Mouse (Mus musculus) left cerebral cortex, adult 18-20 months (tissue): ENCODE results near the gene Cadm1. TPM values are rescaled to one million over a fixed set of nuclear protein-coding genes. Genes with fewer than 3 reads are reported as not detected.

ENCODE experiments used
- DNase-seq, 2 experiments: peaks; one replicate each; pipeline ENCODE4 v3.0.0; 2021 to 2022; ENCODE audit warnings: low spot score in 2 of 2, mixed read lengths in 1 of 2
- total RNA-seq, 2 experiments: library from RNA; stranded (reverse); gene quantifications; 2 replicates each; pipeline ENCODE4 v1.2.3; 2021

Cadm1 gene
- total RNA-seq, 2 experiments from 2014 or later, result 232 to 241 TPM

DNA sequence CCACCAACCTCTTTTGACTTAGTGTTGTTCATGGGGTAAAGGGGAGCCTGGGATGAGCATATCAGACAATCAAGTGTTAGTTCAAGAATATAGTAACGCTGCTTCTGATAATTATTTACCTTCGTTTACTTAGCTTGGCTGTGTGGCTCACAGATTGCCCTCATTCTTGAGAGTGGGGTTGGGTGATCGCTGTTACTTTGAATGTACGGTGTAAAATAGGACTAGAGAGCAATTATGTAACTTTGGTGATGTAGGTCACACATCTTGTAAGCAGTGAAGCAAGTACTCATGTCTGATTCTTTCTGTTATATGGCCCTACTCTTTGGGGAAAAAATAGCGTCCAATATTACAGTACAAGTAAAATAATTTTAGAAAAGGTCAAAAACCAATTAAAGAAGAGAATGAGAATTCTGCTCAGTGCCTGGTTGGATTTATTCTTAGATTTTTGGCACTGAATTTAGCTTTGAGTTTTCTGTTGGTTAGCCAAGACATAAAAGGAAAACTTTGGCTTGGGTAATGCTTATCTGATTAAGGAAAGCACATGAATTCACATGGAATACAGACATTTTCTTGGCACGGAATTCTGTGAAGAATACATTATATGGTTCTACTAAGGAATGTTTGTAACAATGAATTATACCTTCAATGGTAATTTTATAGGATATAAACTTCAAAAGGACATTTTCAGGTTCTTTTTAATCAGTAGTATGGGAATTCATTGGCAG is 129.6 kb downstream of the Cadm1 start:
- DNase-seq, result no peak

DNA sequence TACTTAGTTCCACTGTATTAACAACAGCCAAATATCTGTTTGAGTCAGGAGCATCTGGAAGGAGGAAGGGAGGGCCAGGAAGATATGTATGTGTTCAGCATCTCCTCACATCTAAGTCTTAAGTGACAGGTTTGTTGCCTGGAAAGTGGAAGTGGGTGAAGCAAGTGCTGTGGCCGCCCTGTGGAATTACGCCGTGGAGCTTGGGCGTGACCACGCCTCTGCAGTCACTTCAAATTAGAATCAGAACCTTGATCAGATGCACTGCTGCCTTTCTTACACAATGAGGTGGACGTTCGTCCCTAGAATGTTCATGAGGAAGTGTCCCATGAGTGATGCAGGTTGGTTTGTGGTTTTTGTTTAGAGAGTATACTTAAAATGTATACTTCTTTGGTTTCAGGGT is 131.6 kb downstream of the Cadm1 start:
- DNase-seq, result no peak

DNA sequence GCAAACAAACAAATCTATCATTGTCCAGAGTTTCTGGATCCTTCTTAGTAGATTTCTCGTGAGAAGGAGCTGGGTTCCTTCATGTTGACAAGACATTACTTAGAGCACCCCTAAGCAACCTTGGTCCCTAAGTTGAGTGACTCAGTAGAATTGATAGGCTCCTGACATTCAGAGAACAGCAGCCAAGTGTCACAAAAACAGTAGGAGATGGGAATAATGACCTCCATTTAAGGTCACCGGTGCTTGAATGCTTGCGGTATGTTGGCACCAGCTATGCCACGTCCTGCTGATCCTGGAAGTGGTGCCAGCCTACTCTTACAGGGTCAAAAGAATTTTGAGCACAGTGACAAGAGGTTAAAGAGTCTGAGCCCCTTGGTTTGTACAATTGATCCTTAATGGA is 139.2 kb downstream of the Cadm1 start:
- no peak for DNase-seq

- no peak for DNase-seq
Measured at GRCm38 (mm10) chr9:47671617-47672016, 141.6 kb downstream of the Cadm1 start.

GRCm38 (mm10) chr9:47674766-47675713 is 145.1 kb downstream of the Cadm1 start:
- DNase-seq, result no peak

- no peak for DNase-seq
Measured at GRCm38 (mm10) chr9:47686881-47687280, 156.9 kb downstream of the Cadm1 start.

DNA sequence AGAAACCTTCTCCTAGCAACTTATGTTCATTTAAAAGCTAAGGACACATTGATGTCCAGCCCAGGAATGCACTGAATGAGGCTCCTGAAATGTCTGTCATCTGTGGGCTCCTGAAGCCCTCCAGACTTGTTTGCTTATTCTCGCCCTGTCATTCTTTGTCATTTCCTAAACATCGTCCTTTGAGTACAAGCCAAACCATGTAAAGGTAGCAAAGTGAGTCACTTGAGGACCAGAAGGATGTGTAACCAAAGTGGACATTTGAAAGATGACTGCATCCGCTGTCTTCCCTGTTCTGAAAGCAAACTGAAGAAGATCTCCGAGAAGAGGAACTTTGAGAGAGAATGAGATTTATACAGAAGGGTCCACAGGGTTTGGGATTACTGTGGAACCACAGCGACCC is 157.6 kb downstream of the Cadm1 start:
- DNase-seq, result no peak

DNA sequence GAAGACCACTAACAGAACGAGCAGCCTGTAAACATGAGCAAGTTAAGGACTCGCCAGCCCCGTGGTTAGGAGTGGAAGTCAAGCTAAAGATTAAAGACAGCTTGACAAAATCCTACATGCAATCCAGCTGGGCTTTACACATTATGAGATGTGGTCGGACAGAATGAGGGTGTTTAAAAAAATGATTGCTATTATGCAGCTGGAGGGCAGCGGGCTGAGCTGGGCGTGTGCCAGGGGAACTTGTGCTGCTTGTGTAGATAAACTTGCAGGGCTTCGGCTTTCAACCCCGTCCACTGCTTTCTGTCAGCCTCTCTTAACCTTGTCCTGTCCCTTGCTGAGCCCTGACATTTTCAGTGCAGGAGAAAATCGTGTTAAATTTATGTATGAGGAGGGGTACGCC is 158.3 kb downstream of the Cadm1 start:
- DNase-seq, result no peak

DNA sequence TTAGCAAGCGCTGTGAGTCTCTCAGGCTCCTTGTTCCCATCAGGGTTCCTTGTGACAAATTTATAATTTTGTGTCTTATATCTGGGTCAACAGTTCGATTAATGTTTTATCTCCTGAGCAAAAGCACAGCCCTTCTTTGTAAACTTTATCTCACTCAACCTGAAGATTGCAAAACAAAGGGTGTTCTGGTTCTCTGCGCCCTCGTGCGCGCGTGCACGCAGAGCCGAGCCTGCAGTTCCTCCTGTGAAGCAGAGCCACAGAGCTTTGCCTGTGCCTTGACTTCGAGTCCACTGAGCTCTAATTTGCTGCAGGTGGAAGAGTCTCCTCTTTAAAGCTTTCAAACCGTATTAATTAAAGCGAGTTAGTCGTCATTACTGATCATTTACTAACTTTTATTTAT is 162.9 kb downstream of the Cadm1 start:
- no peak for DNase-seq

GRCm38 (mm10) chr9:47699026-47699425 is 169.1 kb downstream of the Cadm1 start:
- DNase-seq, result peak; percentile 59 to 81

- no peak for DNase-seq
Measured at GRCm38 (mm10) chr9:47700021-47700420, 170.0 kb downstream of the Cadm1 start.

DNA sequence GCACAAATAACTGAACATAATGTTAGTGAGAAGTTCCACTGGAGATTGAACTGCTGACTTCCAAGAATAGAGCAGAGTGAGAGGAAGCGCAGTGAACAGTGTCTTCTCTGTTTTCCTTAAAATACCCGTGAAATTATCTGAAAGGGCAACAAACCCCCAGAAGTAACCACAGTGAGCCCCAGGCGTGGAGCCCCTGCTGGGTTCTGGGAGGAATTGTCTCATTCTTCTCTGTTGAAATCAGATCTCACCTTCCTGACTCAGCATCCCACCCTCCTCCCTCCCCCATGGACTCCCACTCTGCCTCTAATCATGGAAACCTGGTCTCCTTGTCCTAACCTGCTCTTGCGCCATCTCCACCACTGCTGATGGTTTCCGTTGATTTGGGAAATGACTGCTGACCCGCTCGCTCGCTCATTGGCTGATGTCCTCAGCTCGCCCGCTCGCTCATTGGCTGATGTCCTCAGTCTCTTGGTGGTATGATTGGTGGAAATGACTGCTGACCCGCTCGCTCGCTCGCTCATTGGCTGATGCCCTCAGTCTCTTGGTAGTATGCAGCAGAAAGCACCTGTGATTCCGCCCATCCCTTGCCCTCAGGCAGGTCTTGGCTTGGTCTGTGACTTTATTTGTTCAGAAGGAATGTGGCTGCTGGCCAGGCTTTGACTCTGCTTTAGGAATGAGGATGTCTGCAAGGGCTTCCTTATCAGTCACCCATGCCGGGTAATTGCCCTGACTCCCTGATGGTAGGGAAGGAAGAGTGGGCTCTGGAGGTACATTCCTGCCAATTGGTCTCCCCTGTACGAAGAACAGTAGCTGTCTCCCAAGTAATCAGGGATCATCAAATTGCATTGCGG is 173.3 kb downstream of the Cadm1 start:
- DNase-seq, result no peak

GRCm38 (mm10) chr9:47706341-47706740 is 176.4 kb downstream of the Cadm1 start:
- no peak for DNase-seq

GRCm38 (mm10) chr9:47707326-47707725 is 177.4 kb downstream of the Cadm1 start:
- no peak for DNase-seq

DNA sequence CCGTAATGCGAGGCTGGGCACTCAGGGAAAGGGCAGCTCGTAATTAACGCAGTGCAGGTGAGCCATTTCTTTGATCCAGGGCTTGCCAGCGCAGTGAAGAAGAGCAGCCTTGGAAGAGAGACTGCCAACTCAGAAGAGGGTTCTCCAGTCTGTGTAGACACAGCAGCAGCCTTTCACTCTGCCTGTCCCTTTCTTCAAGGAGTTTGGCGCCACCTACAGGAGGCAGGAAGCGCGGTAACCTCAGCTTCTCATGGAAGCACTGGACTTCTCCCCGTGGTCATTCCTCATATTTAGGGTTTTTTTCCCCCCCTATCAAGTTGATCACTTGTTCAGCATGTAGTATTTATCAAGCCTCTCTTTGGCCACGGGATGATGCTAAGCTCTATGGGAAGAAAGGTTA is 178.3 kb downstream of the Cadm1 start:
- peak; percentile 84 to 90 for DNase-seq

DNA sequence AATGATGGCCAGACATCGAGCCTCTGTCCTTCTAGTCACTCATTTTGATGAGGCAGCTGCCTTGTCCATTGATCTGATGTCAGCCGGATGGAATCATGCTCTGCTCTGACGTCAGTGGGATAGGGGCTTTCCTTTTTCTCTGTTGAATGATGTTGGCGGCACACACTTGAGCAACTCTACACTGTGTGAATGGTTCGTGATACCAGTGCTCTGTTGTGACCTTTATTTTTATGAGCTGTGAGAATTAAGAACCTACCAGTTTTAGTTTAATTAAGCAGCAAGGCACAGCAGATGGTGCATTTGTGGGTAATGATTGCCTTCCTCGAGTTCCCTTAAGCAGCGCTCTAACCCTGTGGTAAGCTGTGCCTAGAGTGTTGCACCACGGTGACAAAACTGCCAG is 181.0 kb downstream of the Cadm1 start:
- no peak for DNase-seq

DNA sequence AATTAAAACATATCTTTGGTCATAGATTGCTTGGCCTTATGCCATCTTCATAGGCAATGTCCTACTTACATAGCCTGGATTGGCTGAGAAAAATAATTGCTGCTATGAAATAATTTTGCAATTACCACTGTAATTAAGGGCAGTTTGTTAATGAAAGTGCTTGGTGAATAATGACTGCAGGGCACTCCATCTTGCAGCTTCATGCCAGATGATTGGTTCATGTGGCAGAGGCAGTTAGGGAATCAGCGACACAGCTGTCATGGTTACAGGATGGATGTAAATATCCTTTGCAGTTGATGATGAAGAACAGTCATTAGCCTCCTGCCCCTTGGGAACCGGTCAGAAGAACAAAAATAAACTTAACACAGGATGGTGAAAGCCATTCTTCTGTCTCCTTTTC is 184.6 kb downstream of the Cadm1 start:
- DNase-seq, result no peak

DNA sequence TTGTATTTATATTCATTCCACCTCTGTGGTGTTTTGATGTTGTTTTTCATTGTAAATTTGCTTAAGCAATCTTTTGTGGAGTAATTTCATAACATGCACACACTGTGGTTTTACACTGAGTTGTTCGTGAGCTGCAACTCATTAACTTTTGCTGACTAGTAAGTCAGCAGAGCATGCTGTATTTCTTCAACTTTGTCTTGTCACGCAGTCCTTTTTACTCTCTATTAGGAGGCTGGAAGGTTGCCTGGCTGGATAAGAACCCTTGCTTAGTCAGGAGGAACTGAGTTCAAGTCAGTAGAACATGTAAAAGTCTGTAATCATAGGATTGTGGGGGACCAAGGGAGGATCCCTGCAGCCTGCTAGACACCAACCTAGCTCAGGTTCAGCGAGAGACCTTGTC is 185.4 kb downstream of the Cadm1 start:
- no peak for DNase-seq

GRCm38 (mm10) chr9:47716883-47717282 is 186.9 kb downstream of the Cadm1 start:
- DNase-seq, result peak in 1 of 2 experiments; percentile 55

GRCm38 (mm10) chr9:47727611-47728010 is 197.6 kb downstream of the Cadm1 start:
- DNase-seq, result no peak

DNA sequence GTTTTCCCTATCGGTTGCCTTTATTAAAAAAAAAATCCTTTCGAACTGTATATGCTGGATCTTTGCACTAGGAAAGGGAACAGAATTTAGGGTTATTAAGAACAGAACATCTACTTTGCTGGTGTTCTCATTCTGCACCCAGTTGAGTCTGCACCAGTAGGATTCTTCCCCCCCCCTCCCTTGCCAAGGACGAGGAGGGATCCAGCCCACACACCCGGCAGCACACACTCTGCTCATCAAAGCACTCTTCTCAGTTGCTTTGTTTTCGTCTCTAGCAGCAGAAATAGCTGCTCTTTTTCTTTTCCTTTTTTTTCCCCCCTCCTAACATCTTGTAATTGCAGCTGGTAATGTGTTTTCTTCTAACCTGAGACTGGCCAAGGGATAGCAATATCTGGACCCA is 198.9 kb downstream of the Cadm1 start:
- DNase-seq, result peak; percentile 48 to 70
